Mouse (Mus musculus): Measurements from ENCODE around the gene Hspg2.

Gene Hspg2

GRCm38 (mm10) chr4:137485258-137485960, 16.8 kb downstream of the Hspg2 start:
- ChIA-PET POLR2A (interaction anchor here in 3 of 4 experiments (0.7 to 4.5 kb wide), 7 partner anchors 9 to 714 kb away, joined by 3 to 24 read pairs (median 4); no protein-coding TSS in a partner anchor), CTCF (interaction anchor here in 1 of 4 experiments (0.6 kb wide), 1 partner anchor 190 kb away, joined by 3 read pairs; no protein-coding TSS in a partner anchor)

- ChIA-PET POLR2A (interaction anchor here in 3 of 4 experiments (0.6 to 4.8 kb wide), 8 partner anchors 9 to 91 kb away, joined by 3 to 26 read pairs (median 3); no protein-coding TSS in a partner anchor), CTCF (no interaction called here)
Observed at GRCm38 (mm10) chr4:137486081-137487014, 17.8 kb downstream of the Hspg2 start.

GRCm38 (mm10) chr4:137487286-137488000, 18.9 kb downstream of the Hspg2 start:
- ChIA-PET POLR2A (interaction anchor here in 3 of 4 experiments (0.7 to 4.8 kb wide), 19 partner anchors 8 to 399 kb away, joined by 3 to 41 read pairs (median 5); partner anchors contain the start of gene Hspg2 (in 2 of the 3)), CTCF (interaction anchor here (0.5 to 2.4 kb wide), 17 partner anchors 12 to 1380 kb away, joined by 3 to 14 read pairs (median 3); no protein-coding TSS in a partner anchor)

- CTCF ChIA-PET = interaction anchor here (0.5 to 2.4 kb wide), 18 partner anchors 9 to 1381 kb away, joined by 3 to 14 read pairs (median 4); no protein-coding TSS in a partner anchor
- POLR2A ChIA-PET = interaction anchor here in 3 of 4 experiments (0.7 to 4.8 kb wide), 21 partner anchors 9 to 399 kb away, joined by 3 to 41 read pairs (median 5); partner anchors contain the start of gene Hspg2 (in 2 of the 3)
Observed at GRCm38 (mm10) chr4:137488038-137488437, 19.5 kb downstream of the Hspg2 start.

GRCm38 (mm10) chr4:137488571-137489303, 20.2 kb downstream of the Hspg2 start:
- ChIA-PET POLR2A (interaction anchor here (0.7 to 4.8 kb wide), 18 partner anchors 9 to 313 kb away, joined by 3 to 41 read pairs (median 6); partner anchors contain the start of gene Hspg2 (in 2 of the 4)), CTCF (interaction anchor here (0.6 to 2.4 kb wide), 22 partner anchors 9 to 1028 kb away, joined by 3 to 14 read pairs (median 4); no protein-coding TSS in a partner anchor)

GRCm38 (mm10) chr4:137489996-137490395, 21.4 kb downstream of the Hspg2 start:
- CTCF ChIA-PET = interaction anchor here in 2 of 4 experiments (2.1 to 2.3 kb wide), 3 partner anchors 14 to 46 kb away, joined by 8 to 14 read pairs (median 10); no protein-coding TSS in a partner anchor

GRCm38 (mm10) chr4:137492563-137492962, 24.0 kb downstream of the Hspg2 start:
- ChIA-PET CTCF (interaction anchor here in 1 of 4 experiments (1.3 kb wide), 1 partner anchor 49 kb away, joined by 3 read pairs; no protein-coding TSS in a partner anchor), POLR2A (interaction anchor here in 3 of 4 experiments (0.6 to 3.7 kb wide), 5 partner anchors 9 to 31 kb away, joined by 3 to 22 read pairs (median 4); no protein-coding TSS in a partner anchor)

More at GRCm38 (mm10) chr4:137489996-137490395, 21.4 kb downstream of the Hspg2 start:
- POLR2A ChIA-PET = interaction anchor here in 3 of 4 experiments (1.0 to 4.8 kb wide), 8 partner anchors 8 to 20 kb away, joined by 3 to 41 read pairs (median 14); no protein-coding TSS in a partner anchor

GRCm38 (mm10) chr4:137493187-137493586, 24.6 kb downstream of the Hspg2 start:
- POLR2A ChIA-PET = interaction anchor here in 3 of 4 experiments (0.8 to 3.7 kb wide), 8 partner anchors 10 to 36 kb away, joined by 3 to 22 read pairs (median 4); no protein-coding TSS in a partner anchor
- CTCF ChIA-PET = interaction anchor here in 2 of 4 experiments (0.5 to 0.8 kb wide), 2 partner anchors 107 to 113 kb away, joined by 3 to 10 read pairs; no protein-coding TSS in a partner anchor

GRCm38 (mm10) chr4:137494751-137495500, 26.4 kb downstream of the Hspg2 start:
- ChIA-PET CTCF (interaction anchor here in 2 of 4 experiments (0.6 to 1.8 kb wide), 5 partner anchors 24 to 102 kb away, joined by 3 to 5 read pairs (median 4); no protein-coding TSS in a partner anchor), POLR2A (interaction anchor here in 3 of 4 experiments (0.6 to 3.7 kb wide), 21 partner anchors 9 to 142 kb away, joined by 3 to 27 read pairs (median 4); partner anchors contain the start of gene Hspg2 (in 1 of the 3))

- CTCF ChIA-PET = interaction anchor here in 2 of 4 experiments (0.6 to 1.8 kb wide), 5 partner anchors 23 to 103 kb away, joined by 3 to 5 read pairs (median 4); no protein-coding TSS in a partner anchor
- POLR2A ChIA-PET = interaction anchor here in 3 of 4 experiments (0.5 to 3.7 kb wide), 22 partner anchors 9 to 119 kb away, joined by 3 to 27 read pairs (median 4); partner anchors contain the start of gene Hspg2 (in 1 of the 3)
Observed at GRCm38 (mm10) chr4:137495501-137496100, 27.0 kb downstream of the Hspg2 start.

- POLR2A ChIA-PET = interaction anchor here in 3 of 4 experiments (0.6 to 4.5 kb wide), 14 partner anchors 9 to 1209 kb away, joined by 3 to 26 read pairs (median 4); partner anchors contain the start of gene Hspg2 (in 2 of the 3)
Observed at GRCm38 (mm10) chr4:137497367-137497766, 28.8 kb downstream of the Hspg2 start.

GRCm38 (mm10) chr4:137497892-137498722, 29.5 kb downstream of the Hspg2 start:
- POLR2A ChIA-PET = interaction anchor here (0.6 to 4.5 kb wide), 25 partner anchors 9 to 1208 kb away, joined by 3 to 26 read pairs (median 4); partner anchors contain the start of gene Hspg2 (in 2 of the 4)
- CTCF ChIA-PET = interaction anchor here (0.5 to 2.1 kb wide), 8 partner anchors 19 to 1933 kb away, joined by 3 to 5 read pairs (median 3); no protein-coding TSS in a partner anchor

More at GRCm38 (mm10) chr4:137497367-137497766, 28.8 kb downstream of the Hspg2 start:
- CTCF ChIA-PET = interaction anchor here in 3 of 4 experiments (0.6 to 2.1 kb wide), 5 partner anchors 18 to 195 kb away, joined by 3 to 5 read pairs (median 3); no protein-coding TSS in a partner anchor

GRCm38 (mm10) chr4:137498882-137499583, 30.5 kb downstream of the Hspg2 start:
- CTCF ChIA-PET = interaction anchor here in 2 of 4 experiments (0.6 to 2.1 kb wide), 3 partner anchors 42 to 200 kb away, joined by 4 to 5 read pairs (median 5); no protein-coding TSS in a partner anchor
- POLR2A ChIA-PET = interaction anchor here in 2 of 4 experiments (0.6 to 4.5 kb wide), 14 partner anchors 8 to 160 kb away, joined by 3 to 26 read pairs (median 4); partner anchors contain the start of gene Hspg2 (in 2 of the 2)

Measured in embryonic stem cell, embryonic (primary cell).